Mouse (Mus musculus) ovary, adult 18-20 months (tissue): ENCODE measurements at regions not wholly inside any gene's neighbourhood (a gene's known extent, or its start where the extent isn't known, plus 50 kb on each side); places are given as distances from the start of the nearest gene placed in this dataset.

Source experiments
- DNase-seq: peaks from one replicate; pipeline ENCODE4 v3.0.0; 2022; ENCODE audit warnings: low spot score, mixed read lengths

- DNase-seq = no peak
Observed at GRCm38 (mm10) chr14:54098122-54098775, 155.7 kb downstream of the Dad1 start.

- DNase-seq = no peak
Observed at GRCm38 (mm10) chr14:54097026-54097425, 156.9 kb downstream of the Dad1 start.

GRCm38 (mm10) chr14:54092444-54092843 is 161.5 kb downstream of the Dad1 start:
- DNase-seq = no peak

- no peak for DNase-seq
Observed at GRCm38 (mm10) chr14:54086660-54087059, 167.2 kb downstream of the Dad1 start.

GRCm38 (mm10) chr14:54074659-54075058 is 179.2 kb downstream of the Dad1 start:
- no peak for DNase-seq

GRCm38 (mm10) chr14:54072283-54072912 is 181.5 kb downstream of the Dad1 start:
- DNase-seq = peak; percentile 19

- no peak for DNase-seq
Observed at GRCm38 (mm10) chr14:54070240-54070639, 183.7 kb downstream of the Dad1 start.

GRCm38 (mm10) chr14:54068684-54069083 is 185.2 kb downstream of the Dad1 start:
- no peak for DNase-seq

GRCm38 (mm10) chr14:54065466-54065865 is 188.4 kb downstream of the Dad1 start:
- DNase-seq = no peak

- DNase-seq = no peak
Observed at GRCm38 (mm10) chr14:54064541-54065402, 189.1 kb downstream of the Dad1 start.

- DNase-seq = no peak
Observed at GRCm38 (mm10) chr14:54061570-54061969, 192.3 kb downstream of the Dad1 start.

GRCm38 (mm10) chr14:54059776-54060175 is 194.1 kb downstream of the Dad1 start:
- peak; percentile 29 for DNase-seq

GRCm38 (mm10) chr14:54059096-54059495 is 194.8 kb downstream of the Dad1 start:
- no peak for DNase-seq

- DNase-seq = no peak
Observed at GRCm38 (mm10) chr14:54056691-54057090, 197.2 kb downstream of the Dad1 start.

GRCm38 (mm10) chr14:54055390-54055789 is 198.5 kb downstream of the Dad1 start:
- no peak for DNase-seq

- DNase-seq = no peak
Observed at GRCm38 (mm10) chr14:54042286-54042685, 211.6 kb downstream of the Dad1 start.

- DNase-seq = no peak
Observed at GRCm38 (mm10) chr14:54040644-54041043, 213.3 kb downstream of the Dad1 start.

GRCm38 (mm10) chr14:54034516-54034915 is 219.4 kb downstream of the Dad1 start:
- DNase-seq = no peak

GRCm38 (mm10) chr14:54023552-54023951 is 230.4 kb downstream of the Dad1 start:
- no peak for DNase-seq

GRCm38 (mm10) chr14:54021443-54021842 is 232.5 kb downstream of the Dad1 start:
- no peak for DNase-seq

GRCm38 (mm10) chr14:54014628-54015027 is 239.3 kb downstream of the Dad1 start:
- DNase-seq = no peak

GRCm38 (mm10) chr14:54002083-54002482 is 251.8 kb downstream of the Dad1 start:
- DNase-seq = no peak

GRCm38 (mm10) chr14:54000527-54000926 is 253.4 kb downstream of the Dad1 start:
- no peak for DNase-seq
